Mouse (Mus musculus): ENCODE data around the gene Gpr19. TPM values are rescaled to one million over a fixed set of nuclear protein-coding genes. Genes with fewer than 3 reads are reported as not detected.

The Gpr19 gene
- total RNA-seq, 2 experiments from 2014 or later, result 26.2 to 28.1 TPM

- DNase-seq (ENCODE audit: low spot score in 2 of 2), result peak; percentile 63 to 75
Observed at GRCm38 (mm10) chr6:134888563-134889017, 9.8 kb downstream of the Gpr19 start.

GRCm38 (mm10) chr6:134887711-134888449 is 10.5 kb downstream of the Gpr19 start:
- DNase-seq (ENCODE audit: low spot score in 2 of 2), result peak; percentile 87 to 93

GRCm38 (mm10) chr6:134887008-134887407 is 11.4 kb downstream of the Gpr19 start:
- peak in 1 of 2 experiments; percentile 40 for DNase-seq (ENCODE audit: low spot score in 2 of 2)

GRCm38 (mm10) chr6:134886475-134886874 is 11.9 kb downstream of the Gpr19 start:
- DNase-seq (ENCODE audit: low spot score in 2 of 2), result peak in 1 of 2 experiments; percentile 30

GRCm38 (mm10) chr6:134885515-134885914 is 12.9 kb downstream of the Gpr19 start:
- no peak for DNase-seq (ENCODE audit: low spot score in 2 of 2)

- DNase-seq (ENCODE audit: low spot score in 2 of 2), result no peak
Observed at GRCm38 (mm10) chr6:134883661-134884060, 14.7 kb downstream of the Gpr19 start.

- DNase-seq (ENCODE audit: low spot score in 2 of 2), result no peak
Observed at GRCm38 (mm10) chr6:134880046-134880445, 18.3 kb downstream of the Gpr19 start.

GRCm38 (mm10) chr6:134879556-134879955 is 18.8 kb downstream of the Gpr19 start:
- no peak for DNase-seq (ENCODE audit: low spot score in 2 of 2)

GRCm38 (mm10) chr6:134877892-134878291 is 20.5 kb downstream of the Gpr19 start:
- DNase-seq (ENCODE audit: low spot score in 2 of 2), result peak in 1 of 2 experiments; percentile 28

GRCm38 (mm10) chr6:134877276-134877675 is 21.1 kb downstream of the Gpr19 start:
- DNase-seq (ENCODE audit: low spot score in 2 of 2), result no peak

- no peak for DNase-seq (ENCODE audit: low spot score in 2 of 2)
Observed at GRCm38 (mm10) chr6:134876795-134877194, 21.6 kb downstream of the Gpr19 start.

- no peak for DNase-seq (ENCODE audit: low spot score in 2 of 2)
Observed at GRCm38 (mm10) chr6:134873018-134873417, 25.4 kb downstream of the Gpr19 start.

GRCm38 (mm10) chr6:134872236-134872635 is 26.1 kb downstream of the Gpr19 start:
- no peak for DNase-seq (ENCODE audit: low spot score in 2 of 2)

- no peak for DNase-seq (ENCODE audit: low spot score in 2 of 2)
Observed at GRCm38 (mm10) chr6:134870887-134871286, 27.5 kb downstream of the Gpr19 start.

GRCm38 (mm10) chr6:134870209-134870742 is 28.1 kb downstream of the Gpr19 start:
- DNase-seq (ENCODE audit: low spot score in 2 of 2), result no peak

GRCm38 (mm10) chr6:134867325-134867724 is 31.1 kb downstream of the Gpr19 start:
- DNase-seq (ENCODE audit: low spot score in 2 of 2), result no peak

- no peak for DNase-seq (ENCODE audit: low spot score in 2 of 2)
Observed at GRCm38 (mm10) chr6:134866113-134866512, 32.3 kb downstream of the Gpr19 start.

- DNase-seq (ENCODE audit: low spot score in 2 of 2), result peak; percentile 94 to 99
Observed at GRCm38 (mm10) chr6:134863146-134863545, 35.2 kb downstream of the Gpr19 start.

- DNase-seq (ENCODE audit: low spot score in 2 of 2), result peak in 1 of 2 experiments; percentile 41
Observed at GRCm38 (mm10) chr6:134862671-134863104, 35.7 kb downstream of the Gpr19 start.

GRCm38 (mm10) chr6:134861386-134861785 is 37.0 kb downstream of the Gpr19 start:
- DNase-seq (ENCODE audit: low spot score in 2 of 2), result no peak

- no peak for DNase-seq (ENCODE audit: low spot score in 2 of 2)
Observed at GRCm38 (mm10) chr6:134860275-134860674, 38.1 kb downstream of the Gpr19 start.

GRCm38 (mm10) chr6:134859021-134859420 is 39.4 kb downstream of the Gpr19 start:
- DNase-seq (ENCODE audit: low spot score in 2 of 2), result no peak

GRCm38 (mm10) chr6:134855926-134856325 is 42.5 kb downstream of the Gpr19 start:
- no peak for DNase-seq (ENCODE audit: low spot score in 2 of 2)
